Mouse (Mus musculus): ENCODE measurements at regions not wholly inside any gene's neighbourhood (a gene's known extent, or its start where the extent isn't known, plus 50 kb on each side); places are given as distances from the start of the nearest gene placed in this dataset.
A peak's percentile ranks its signal among the peaks of the same experiment; 100 is the strongest.

DNA sequence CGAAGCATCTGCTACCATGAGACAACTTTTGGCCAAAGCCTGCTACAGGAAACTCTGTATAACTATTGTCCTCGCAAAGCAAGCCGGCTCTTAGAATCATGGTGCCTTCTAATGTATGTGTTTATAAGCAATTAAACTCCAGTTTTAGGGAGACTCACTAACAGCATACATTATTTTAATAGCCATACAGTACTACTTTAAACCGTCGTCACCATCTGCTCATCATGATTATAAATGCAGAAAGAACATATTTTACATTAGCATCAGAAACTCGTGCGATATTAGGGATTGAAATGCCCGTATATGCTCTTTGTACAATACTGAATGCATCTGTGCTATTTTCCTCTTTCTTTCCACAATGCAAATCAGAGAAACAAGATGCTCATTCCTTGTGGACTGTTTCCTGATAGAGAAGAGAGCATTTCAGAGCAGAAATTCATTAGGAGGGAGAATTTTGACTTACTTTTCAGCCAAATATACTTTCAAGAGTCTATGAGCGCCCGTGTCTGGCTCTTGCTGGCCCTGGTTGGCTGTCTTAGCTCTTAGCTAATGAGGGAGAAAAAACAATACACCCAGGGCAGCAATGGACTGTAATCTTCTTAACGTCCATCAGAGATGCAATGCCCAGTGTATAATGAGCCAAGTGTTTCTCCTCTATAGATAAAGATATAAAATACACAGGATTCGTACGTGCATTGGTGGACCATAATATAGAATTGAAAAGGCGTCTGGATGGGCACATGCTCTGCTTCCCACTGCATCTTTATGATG, 153.9 kb downstream of the Cdca7 start:
- Histone ChIP-seq H3K4me1 (ENCODE audit: control insufficient read depth, insufficient read depth, low read length) (no peaks in the 10 kb centered on the region), H3K36me3 (ENCODE audit: control insufficient read depth, insufficient read depth, low read length) (no peaks in the 10 kb centered on the region), H3K27ac (no peak overlapping the region), H3K79me2 (replicated peaks; ENCODE audit: control insufficient read depth, insufficient read depth, low read length) (no peaks in the 10 kb centered on the region), H3K9ac (ENCODE audit: low read depth, low read length) (no peak overlapping the region), H3K4me3 (no peak overlapping the region), H3K27me3 (ENCODE audit: control insufficient read depth, insufficient read depth, low read length) (no peaks in the 10 kb centered on the region)
- 81% methylated on average over 14 of the region's 14 CpGs for WGBS
- no peak for DNase-seq
- TF ChIP-seq EP300 (IDR thresholded peaks at IDR 0.05; ENCODE audit: insufficient read depth, low read depth, low read length): no peak
- TF ChIP-seq CTCF (IDR thresholded peaks at IDR 0.05): no peak
- no peak for TF ChIP-seq POLR2A (IDR thresholded peaks at IDR 0.05; ENCODE audit: insufficient read depth, low read depth, low read length)
- intact Hi-C loops (cut with DNase I): loop anchor here (5.0 kb wide), 1 partner anchor 113 kb away; no protein-coding TSS in a partner anchor

DNA sequence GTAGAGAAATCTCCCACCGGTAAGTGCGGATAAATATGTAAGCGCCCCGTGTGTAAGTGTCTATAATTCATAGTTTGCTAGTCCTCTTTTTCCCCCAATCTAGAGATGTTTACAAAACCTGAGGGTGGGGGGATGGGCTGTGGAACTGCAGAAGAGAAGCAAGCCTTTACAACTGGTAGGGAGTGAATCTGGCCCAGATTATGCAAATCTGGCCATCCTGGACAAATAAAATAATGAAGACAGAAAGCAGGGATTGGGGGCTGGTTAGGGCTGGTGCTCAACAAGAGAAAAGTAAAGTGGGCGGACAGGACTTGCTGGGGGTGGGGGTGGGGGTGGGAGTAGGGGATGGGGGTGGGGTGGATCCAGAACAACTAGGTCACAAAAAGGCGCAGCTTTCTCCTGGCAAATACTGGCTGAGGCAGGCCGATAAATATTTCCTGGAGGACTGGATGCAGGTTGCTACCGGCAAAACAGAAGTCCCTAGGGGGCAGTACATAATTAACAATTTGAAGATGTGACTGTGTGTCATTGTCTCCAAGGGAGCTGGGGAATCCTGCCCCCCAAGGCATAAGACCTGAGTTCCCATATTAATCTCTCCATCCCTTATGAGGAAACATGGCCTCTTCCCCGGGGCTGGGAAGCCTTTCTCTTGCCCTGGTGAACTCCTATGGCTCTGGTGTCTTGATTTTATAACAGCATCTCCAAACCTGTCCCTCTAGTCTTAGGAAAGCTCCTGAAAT, 162.1 kb downstream of the Cdca7 start:
- TF ChIP-seq POLR2A (IDR thresholded peaks at IDR 0.05; ENCODE audit: insufficient read depth, low read depth, low read length) (no peak), CTCF (IDR thresholded peaks at IDR 0.05) (peak; percentile 47), EP300 (IDR thresholded peaks at IDR 0.05; ENCODE audit: insufficient read depth, low read depth, low read length) (no peak)
- intact Hi-C loops (cut with DNase I): loop anchor here (5.0 kb wide), 1 partner anchor 429 kb away; no protein-coding TSS in a partner anchor
- DNase-seq: no peak
- no peak overlapping the region for H3K4me3 ChIP-seq
- H3K4me1 ChIP-seq (ENCODE audit: control insufficient read depth, insufficient read depth, low read length): no peaks in the 10 kb centered on the region
- H3K27ac ChIP-seq: no peak overlapping the region
- 63% methylated on average over 9 of the region's 9 CpGs for WGBS
- H3K79me2 ChIP-seq (replicated peaks; ENCODE audit: control insufficient read depth, insufficient read depth, low read length): no peaks in the 10 kb centered on the region
- H3K27me3 ChIP-seq (ENCODE audit: control insufficient read depth, insufficient read depth, low read length): no peaks in the 10 kb centered on the region
- no peak overlapping the region for H3K9ac ChIP-seq (ENCODE audit: low read depth, low read length)
- no peaks in the 10 kb centered on the region for H3K36me3 ChIP-seq (ENCODE audit: control insufficient read depth, insufficient read depth, low read length)

DNA sequence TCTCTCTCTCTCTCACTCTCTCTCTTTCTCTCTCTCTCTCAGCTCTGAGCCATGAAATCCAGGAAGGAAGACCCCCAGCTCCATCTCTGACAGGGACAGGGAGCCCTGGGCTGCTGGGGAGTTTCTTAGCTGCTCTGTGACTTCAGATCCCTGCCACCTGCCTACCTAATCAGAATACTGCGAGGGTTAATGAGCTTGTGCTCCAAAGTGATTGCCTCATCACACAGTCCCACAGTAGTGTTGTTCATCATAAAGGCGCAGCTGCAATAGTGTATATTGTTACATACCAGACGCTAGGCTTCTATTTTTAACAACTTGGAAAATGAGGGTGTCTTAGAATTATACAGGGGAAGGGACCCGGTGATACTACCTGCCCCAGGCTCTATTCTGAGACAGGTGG, 163.1 kb downstream of the Cdca7 start:
- 61% methylated on average over 4 of the region's 4 CpGs for WGBS
- Histone ChIP-seq H3K9ac (ENCODE audit: low read depth, low read length) (no peak overlapping the region), H3K36me3 (ENCODE audit: control insufficient read depth, insufficient read depth, low read length) (no peaks in the 10 kb centered on the region), H3K4me1 (ENCODE audit: control insufficient read depth, insufficient read depth, low read length) (no peaks in the 10 kb centered on the region), H3K4me3 (no peak overlapping the region), H3K79me2 (replicated peaks; ENCODE audit: control insufficient read depth, insufficient read depth, low read length) (no peaks in the 10 kb centered on the region), H3K27me3 (ENCODE audit: control insufficient read depth, insufficient read depth, low read length) (no peaks in the 10 kb centered on the region), H3K27ac (no peak overlapping the region)
- intact Hi-C loops (cut with DNase I): loop anchor here (5.0 kb wide), 1 partner anchor 428 kb away; no protein-coding TSS in a partner anchor
- DNase-seq: no peak
- TF ChIP-seq EP300 (IDR thresholded peaks at IDR 0.05; ENCODE audit: insufficient read depth, low read depth, low read length): no peak
- TF ChIP-seq CTCF (IDR thresholded peaks at IDR 0.05): no peak
- no peak for TF ChIP-seq POLR2A (IDR thresholded peaks at IDR 0.05; ENCODE audit: insufficient read depth, low read depth, low read length)

DNA sequence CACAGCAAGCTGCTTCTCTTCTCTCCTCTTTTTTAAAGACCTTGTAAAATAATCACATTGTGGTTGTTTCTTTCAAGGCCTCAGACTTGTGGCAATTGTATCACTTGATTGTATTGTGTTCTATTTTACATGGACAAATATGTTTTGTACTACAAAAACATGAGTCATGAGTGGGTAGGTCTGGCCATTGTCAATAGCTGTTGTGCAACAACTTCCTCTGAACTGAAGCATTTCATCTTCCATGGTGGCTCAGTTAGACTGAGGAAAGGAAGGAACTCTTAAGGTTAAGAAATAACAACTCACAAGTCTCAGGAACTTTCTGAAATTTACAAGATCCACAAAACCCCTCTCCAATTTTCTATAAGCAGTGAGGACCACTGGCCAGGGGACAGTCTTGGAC, 165.3 kb downstream of the Cdca7 start:
- no peak overlapping the region for H3K4me3 ChIP-seq
- H3K27ac ChIP-seq: no peak overlapping the region
- TF ChIP-seq EP300 (IDR thresholded peaks at IDR 0.05; ENCODE audit: insufficient read depth, low read depth, low read length): no peak
- TF ChIP-seq POLR2A (IDR thresholded peaks at IDR 0.05; ENCODE audit: insufficient read depth, low read depth, low read length): no peak
- no peak for TF ChIP-seq CTCF (IDR thresholded peaks at IDR 0.05)
- DNase-seq: no peak
- intact Hi-C loops (cut with DNase I): no loop called here
- no peaks in the 10 kb centered on the region for H3K27me3 ChIP-seq (ENCODE audit: control insufficient read depth, insufficient read depth, low read length)
- H3K36me3 ChIP-seq (ENCODE audit: control insufficient read depth, insufficient read depth, low read length): no peaks in the 10 kb centered on the region
- no peak overlapping the region for H3K9ac ChIP-seq (ENCODE audit: low read depth, low read length)
- no peaks in the 10 kb centered on the region for H3K4me1 ChIP-seq (ENCODE audit: control insufficient read depth, insufficient read depth, low read length)
- H3K79me2 ChIP-seq (replicated peaks; ENCODE audit: control insufficient read depth, insufficient read depth, low read length): no peaks in the 10 kb centered on the region

DNA sequence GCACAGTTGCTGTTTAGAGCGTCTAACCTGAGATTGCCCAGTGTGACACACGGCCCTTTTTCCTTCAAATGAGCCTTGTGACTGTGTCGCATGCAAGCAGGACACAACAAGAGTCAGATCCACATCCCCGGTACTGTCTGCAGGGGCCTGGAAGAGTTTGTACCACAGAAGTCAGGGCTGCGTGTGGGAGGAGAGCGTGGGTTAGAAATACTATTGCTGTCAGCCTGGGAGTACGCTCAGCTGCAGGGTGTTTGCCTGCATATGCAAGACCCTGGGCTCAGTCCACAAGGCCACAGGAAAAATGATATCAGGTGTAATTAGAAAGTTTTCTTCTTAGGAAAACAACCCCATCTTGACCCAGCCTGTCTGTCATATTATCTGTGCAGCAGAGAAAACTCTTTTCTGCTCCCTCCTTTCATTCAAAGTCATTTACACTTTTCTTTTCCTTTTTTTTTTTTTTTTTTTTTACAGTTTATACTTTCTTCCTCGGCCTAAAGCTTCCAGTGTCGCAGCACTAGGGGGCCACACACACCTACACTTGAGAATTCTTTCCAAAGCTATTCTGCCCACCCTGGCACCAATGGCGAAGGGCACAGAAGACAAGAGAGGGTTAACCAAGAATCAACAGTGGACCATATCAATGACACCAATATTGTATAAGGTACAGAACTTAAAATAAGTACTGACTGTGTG, 168.3 kb downstream of the Cdca7 start:
- H3K4me3 ChIP-seq: no peak overlapping the region
- intact Hi-C loops (cut with DNase I): no loop called here
- 82% methylated on average over 10 of the region's 10 CpGs for WGBS
- no peaks in the 10 kb centered on the region for H3K36me3 ChIP-seq (ENCODE audit: control insufficient read depth, insufficient read depth, low read length)
- no peaks in the 10 kb centered on the region for H3K27me3 ChIP-seq (ENCODE audit: control insufficient read depth, insufficient read depth, low read length)
- H3K79me2 ChIP-seq (replicated peaks; ENCODE audit: control insufficient read depth, insufficient read depth, low read length): no peaks in the 10 kb centered on the region
- no peak overlapping the region for H3K9ac ChIP-seq (ENCODE audit: low read depth, low read length)
- no peak overlapping the region for H3K27ac ChIP-seq
- peaks cover 3% of the 10 kb centered on the region; the same call in 1 of the 2 replicates for H3K4me1 ChIP-seq (ENCODE audit: control insufficient read depth, insufficient read depth, low read length)
- TF ChIP-seq CTCF (IDR thresholded peaks at IDR 0.05) (peak; percentile 32), POLR2A (IDR thresholded peaks at IDR 0.05; ENCODE audit: insufficient read depth, low read depth, low read length) (no peak)
- no peak for DNase-seq
